Mouse (Mus musculus): ENCODE results near the gene Cradd. TPM values are rescaled to one million over a fixed set of nuclear protein-coding genes. Genes with fewer than 3 reads are reported as not detected.

Gene Cradd
- polyA plus RNA-seq, 1 experiment = 9.5 TPM

- Histone ChIP-seq H3K36me3 (ENCODE audit: control insufficient read depth, insufficient read depth) (no peaks in the 10 kb centered on the region), H3K27me3 (ENCODE audit: control insufficient read depth, insufficient read depth, insufficient read length) (no peaks in the 10 kb centered on the region), H3ac (ENCODE audit: control insufficient read depth, insufficient read length) (no peak overlapping the region), H3K4me2 (ENCODE audit: low read depth) (no peak overlapping the region), H3K4me3 (no peak overlapping the region), H3K79me2 (ENCODE audit: control insufficient read depth, insufficient read depth) (no peaks in the 10 kb centered on the region)
- TF ChIP-seq CEBPB (IDR thresholded peaks at IDR 0.05; ENCODE audit: insufficient read depth, poor library complexity, severe bottlenecking) (no peak), POLR2A (IDR thresholded peaks at IDR 0.05; ENCODE audit: insufficient read length, low read depth) (no peak), TCF12 (IDR thresholded peaks at IDR 0.05; ENCODE audit: insufficient read depth, poor library complexity, severe bottlenecking) (no peak), REST (IDR thresholded peaks at IDR 0.05; ENCODE audit: insufficient read depth, insufficient read length) (no peak), MAX (IDR thresholded peaks at IDR 0.05; ENCODE audit: low read depth) (no peak), MYOD1 (IDR thresholded peaks at IDR 0.05; ENCODE audit: control insufficient read depth in 1 of 3, insufficient read length in 2 of 3, low read depth in 2 of 3) (no peak), POLR2AphosphoS2 (IDR thresholded peaks at IDR 0.05; ENCODE audit: insufficient read length, low read depth) (no peak)
Observed at GRCm38 (mm10) chr10:95189550-95190211, 134.3 kb downstream of the Cradd start.

DNA sequence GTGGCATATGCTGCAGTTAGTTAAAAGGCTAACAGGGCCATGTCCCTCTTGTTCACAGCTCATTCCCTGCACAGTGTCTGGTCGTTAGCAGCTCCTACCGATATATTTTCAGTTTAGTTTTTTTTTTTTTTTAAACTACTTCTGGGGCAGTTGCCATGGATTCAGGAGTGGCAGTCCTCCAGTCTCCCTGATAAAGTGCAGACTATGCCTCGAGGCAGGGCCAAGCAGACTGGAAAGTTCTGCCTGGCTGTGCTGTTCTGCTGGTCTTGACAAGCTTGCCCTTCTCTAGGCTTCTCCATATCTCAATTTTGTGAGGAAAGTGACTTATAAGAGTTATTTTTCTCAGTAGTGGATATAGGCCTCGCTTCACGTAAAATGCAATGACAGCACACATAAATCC, 139.7 kb downstream of the Cradd start:
- H3K79me2 ChIP-seq (ENCODE audit: control insufficient read depth, insufficient read depth) = no peaks in the 10 kb centered on the region
- H3ac ChIP-seq (ENCODE audit: control insufficient read depth, insufficient read length) = no peak overlapping the region
- no peaks in the 10 kb centered on the region for H3K27me3 ChIP-seq (ENCODE audit: control insufficient read depth, insufficient read depth, insufficient read length)
- no peak overlapping the region for H3K4me2 ChIP-seq (ENCODE audit: low read depth)
- H3K4me3 ChIP-seq = no peak overlapping the region
- H3K36me3 ChIP-seq (ENCODE audit: control insufficient read depth, insufficient read depth) = no peaks in the 10 kb centered on the region
- TF ChIP-seq MYOG (IDR thresholded peaks at IDR 0.05; ENCODE audit: control insufficient read depth in 1 of 3, insufficient read depth in 1 of 3, insufficient read length in 2 of 3, low read depth in 2 of 3) (no peak), TCF3 (IDR thresholded peaks at IDR 0.05; ENCODE audit: insufficient read length, low read depth) (no peak), E2F4 (IDR thresholded peaks at IDR 0.05; ENCODE audit: insufficient read depth) (no peak), POLR2AphosphoS2 (IDR thresholded peaks at IDR 0.05; ENCODE audit: insufficient read length, low read depth) (no peak), REST (IDR thresholded peaks at IDR 0.05; ENCODE audit: insufficient read depth, insufficient read length) (no peak), CEBPB (IDR thresholded peaks at IDR 0.05; ENCODE audit: insufficient read depth, poor library complexity, severe bottlenecking) (no peak), TCF12 (IDR thresholded peaks at IDR 0.05; ENCODE audit: insufficient read depth, poor library complexity, severe bottlenecking) (no peak), SRF (IDR thresholded peaks at IDR 0.05; ENCODE audit: control insufficient read depth, insufficient read length, low read depth) (no peak), MYOD1 (IDR thresholded peaks at IDR 0.05; ENCODE audit: control insufficient read depth in 1 of 3, insufficient read length in 2 of 3, low read depth in 2 of 3) (no peak), USF1 (IDR thresholded peaks at IDR 0.05; ENCODE audit: low read depth) (no peak), MAX (IDR thresholded peaks at IDR 0.05; ENCODE audit: low read depth) (no peak), POLR2A (IDR thresholded peaks at IDR 0.05; ENCODE audit: insufficient read length, low read depth) (no peak)

GRCm38 (mm10) chr10:95183051-95183450, 140.9 kb downstream of the Cradd start:
- no peaks in the 10 kb centered on the region for H3K27me3 ChIP-seq (ENCODE audit: control insufficient read depth, insufficient read depth, insufficient read length)
- H3K36me3 ChIP-seq (ENCODE audit: control insufficient read depth, insufficient read depth) = no peaks in the 10 kb centered on the region
- TF ChIP-seq REST (IDR thresholded peaks at IDR 0.05; ENCODE audit: insufficient read depth, insufficient read length) (no peak), MYOD1 (IDR thresholded peaks at IDR 0.05; ENCODE audit: control insufficient read depth in 1 of 3, insufficient read length in 2 of 3, low read depth in 2 of 3) (no peak), TCF3 (IDR thresholded peaks at IDR 0.05; ENCODE audit: insufficient read length, low read depth) (no peak), MAX (IDR thresholded peaks at IDR 0.05; ENCODE audit: low read depth) (no peak), MYOG (IDR thresholded peaks at IDR 0.05; ENCODE audit: control insufficient read depth in 1 of 3, insufficient read depth in 1 of 3, insufficient read length in 2 of 3, low read depth in 2 of 3) (no peak), E2F4 (IDR thresholded peaks at IDR 0.05; ENCODE audit: insufficient read depth) (no peak), USF1 (IDR thresholded peaks at IDR 0.05; ENCODE audit: low read depth) (no peak), SRF (IDR thresholded peaks at IDR 0.05; ENCODE audit: control insufficient read depth, insufficient read length, low read depth) (no peak), TCF12 (IDR thresholded peaks at IDR 0.05; ENCODE audit: insufficient read depth, poor library complexity, severe bottlenecking) (no peak), POLR2AphosphoS2 (IDR thresholded peaks at IDR 0.05; ENCODE audit: insufficient read length, low read depth) (no peak), CEBPB (IDR thresholded peaks at IDR 0.05; ENCODE audit: insufficient read depth, poor library complexity, severe bottlenecking) (no peak), POLR2A (IDR thresholded peaks at IDR 0.05; ENCODE audit: insufficient read length, low read depth) (no peak)
- H3ac ChIP-seq (ENCODE audit: control insufficient read depth, insufficient read length) = no peak overlapping the region
- peak overlapping the region; percentile 20 for H3K4me2 ChIP-seq (ENCODE audit: low read depth)
- no peak overlapping the region for H3K4me3 ChIP-seq
- no peaks in the 10 kb centered on the region for H3K79me2 ChIP-seq (ENCODE audit: control insufficient read depth, insufficient read depth)

DNA sequence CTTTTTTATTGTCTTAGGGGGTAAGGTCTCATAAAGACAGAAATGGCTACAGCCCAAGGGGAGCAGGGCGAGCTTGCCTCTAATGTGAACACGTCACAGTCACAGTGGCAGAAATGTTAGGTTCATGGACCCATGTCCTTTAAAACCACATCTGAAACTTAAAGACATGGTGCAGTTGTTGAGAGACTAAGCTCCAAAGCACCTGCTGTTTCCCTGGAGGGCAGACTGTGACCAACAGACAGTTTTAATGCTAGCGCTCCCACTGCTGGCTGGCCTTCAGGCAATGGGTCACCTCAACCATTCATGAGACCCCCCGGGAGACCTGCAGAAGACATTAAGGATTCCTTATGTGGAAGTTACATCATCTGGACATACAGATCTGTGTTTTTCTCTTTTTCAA, 141.5 kb downstream of the Cradd start:
- Histone ChIP-seq H3K79me2 (ENCODE audit: control insufficient read depth, insufficient read depth) (no peaks in the 10 kb centered on the region), H3K36me3 (ENCODE audit: control insufficient read depth, insufficient read depth) (no peaks in the 10 kb centered on the region), H3K4me2 (ENCODE audit: low read depth) (no peak overlapping the region), H3K4me3 (no peak overlapping the region), H3K27me3 (ENCODE audit: control insufficient read depth, insufficient read depth, insufficient read length) (no peaks in the 10 kb centered on the region), H3ac (ENCODE audit: control insufficient read depth, insufficient read length) (no peak overlapping the region)
- peak; percentile 43 for TF ChIP-seq TCF12 (IDR thresholded peaks at IDR 0.05; ENCODE audit: insufficient read depth, poor library complexity, severe bottlenecking)
- TF ChIP-seq POLR2A (IDR thresholded peaks at IDR 0.05; ENCODE audit: insufficient read length, low read depth) = no peak
- peak in 2 of 3 experiments; percentile 70 to 72 for TF ChIP-seq MYOG (IDR thresholded peaks at IDR 0.05; ENCODE audit: control insufficient read depth in 1 of 3, insufficient read depth in 1 of 3, insufficient read length in 2 of 3, low read depth in 2 of 3)
- TF ChIP-seq REST (IDR thresholded peaks at IDR 0.05; ENCODE audit: insufficient read depth, insufficient read length) = no peak
- TF ChIP-seq MAX (IDR thresholded peaks at IDR 0.05; ENCODE audit: low read depth) = no peak
- peak; percentile 52 to 83 (median 80) for TF ChIP-seq MYOD1 (IDR thresholded peaks at IDR 0.05; ENCODE audit: control insufficient read depth in 1 of 3, insufficient read length in 2 of 3, low read depth in 2 of 3)
- no peak for TF ChIP-seq TCF3 (IDR thresholded peaks at IDR 0.05; ENCODE audit: insufficient read length, low read depth)
- no peak for TF ChIP-seq POLR2AphosphoS2 (IDR thresholded peaks at IDR 0.05; ENCODE audit: insufficient read length, low read depth)
- no peak for TF ChIP-seq USF1 (IDR thresholded peaks at IDR 0.05; ENCODE audit: low read depth)
- TF ChIP-seq SRF (IDR thresholded peaks at IDR 0.05; ENCODE audit: control insufficient read depth, insufficient read length, low read depth) = no peak
- no peak for TF ChIP-seq E2F4 (IDR thresholded peaks at IDR 0.05; ENCODE audit: insufficient read depth)
- TF ChIP-seq CEBPB (IDR thresholded peaks at IDR 0.05; ENCODE audit: insufficient read depth, poor library complexity, severe bottlenecking) = no peak
